Mouse (Mus musculus) kidney, postnatal 0 days (tissue): ENCODE measurements around the gene Prpf3. TPM values are rescaled to one million over a fixed set of nuclear protein-coding genes. Genes with fewer than 3 reads are reported as not detected.
"Not testable (repeated sequence)": the region's sequence is repeated elsewhere in the genome, so short reads cannot be mapped to it uniquely, and the experiment has no call there.

Experiments used
- ATAC-seq: fragments of 200-750 bp; cut with Nextera tagmentation; replicated peaks from 2 replicates; pipeline ENCODE4 v1.8.0; 2017; ENCODE audit warnings: low read depth, moderate number of reproducible peaks, moderate TSS enrichment, moderate library complexity; ENCODE audit not compliant: low FRiP score
- DNase-seq: peaks from one replicate; pipeline ENCODE4 v3.0.0-alpha.2; 2016; ENCODE audit warnings: low spot score
- H3K27ac ChIP-seq: fragments of 300-500 bp; sonication (generic); 2 replicates; pipeline ENCODE4 v1.5.1; 2014; ENCODE audit warnings: mild to moderate bottlenecking
- H3K27me3 ChIP-seq: fragments of 300-500 bp; sonication (generic); 2 replicates; pipeline ENCODE4 v1.6.1; 2014; ENCODE audit warnings: low read length, mixed read lengths; ENCODE audit not compliant: insufficient read depth
- H3K36me3 ChIP-seq: fragments of 300-500 bp; sonication (generic); 2 replicates; pipeline ENCODE4 v1.6.1; 2014; ENCODE audit warnings: low read length, mixed read lengths; ENCODE audit not compliant: insufficient read depth
- H3K4me1 ChIP-seq: fragments of 300-500 bp; sonication (generic); replicated peaks from 2 replicates; pipeline ENCODE4 v1.6.1; 2014; ENCODE audit warnings: antibody characterized with exemption, low read length, mixed read lengths; ENCODE audit not compliant: insufficient read depth
- H3K4me2 ChIP-seq: fragments of 300-500 bp; sonication (generic); 2 replicates; pipeline ENCODE4 v1.6.1; 2014; ENCODE audit warnings: mild to moderate bottlenecking, low read length, moderate library complexity, mixed read lengths
- H3K4me3 ChIP-seq: fragments of 300-500 bp; sonication (generic); replicated peaks from 2 replicates; pipeline ENCODE4 v1.5.1; 2014; ENCODE audit warnings: low read depth, low read length
- H3K9ac ChIP-seq: fragments of 300-500 bp; sonication (generic); 2 replicates; pipeline ENCODE4 v1.6.1; 2014; ENCODE audit warnings: low read depth, low read length
- H3K9me3 ChIP-seq: fragments of 300-500 bp; sonication (generic); replicated peaks from 2 replicates; pipeline ENCODE4 v1.6.1; 2016; ENCODE audit warnings: low read length, inconsistent platforms, mixed read lengths
- CTCF ChIP-seq: IDR thresholded peaks from 2 replicates; pipeline ENCODE4 v1.5.1; 2016; ENCODE audit warnings: antibody characterized with exemption, low read depth, mild to moderate bottlenecking, moderate library complexity
- WGBS: fragments of 180-500 bp; shearing (Covaris S2); extraction: QIAGEN DNeasy Blood & Tissue Kit; methylation state at CpG from one replicate; pipeline ENCODE4 v1.1.7; 2014; 5-methylcytosine and 5-hydroxymethylcytosine counted together
- polyA plus RNA-seq: library from polyadenylated mRNA; unstranded; fragments of >200 nt; fragmentation: Nextera tagmentation; extraction: Ambion mirVana; gene quantifications from 2 replicates; pipeline ENCODE4 v1.2.1, GENCODE M21; 2015

The Prpf3 gene
- polyA plus RNA-seq, 1 experiment from 2014 or later = 31.2 TPM

- ATAC-seq = 0 out of 2 replicates have a peak, but pooled peaks have one; percentile 2
- DNase-seq = peak; percentile 88
- Histone ChIP-seq H3K9me3 (no peaks in the 10 kb centered on the region), H3K27me3 (no peaks in the 10 kb centered on the region), H3K4me1 (0 out of 2 replicates have a peak, but pooled peaks cover 5% of the 10 kb centered on the region), H3K4me2 (peak overlapping the region; percentile 68), H3K36me3 (no peaks in the 10 kb centered on the region), H3K9ac (peak overlapping the region; percentile 98), H3K4me3 (peak overlapping the region; percentile 83), H3K27ac (peak overlapping the region; percentile 100)
- no peak for TF ChIP-seq CTCF
- whole genome bisulfite sequencing = under 1% methylated on average over 21 of the region's 21 CpGs
Measured at GRCm38 (mm10) chr3:95818026-95818511, 37.6 kb downstream of the Prpf3 start.

GRCm38 (mm10) chr3:95816681-95817080, 39.0 kb downstream of the Prpf3 start:
- ATAC-seq (no peak), DNase-seq (no peak)
- Histone ChIP-seq H3K9ac (no peak overlapping the region), H3K4me2 (0 out of 2 replicates have a peak overlapping the region, but pooled peaks have one; percentile 23), H3K4me3 (no peak overlapping the region), H3K4me1 (0 out of 2 replicates have a peak, but pooled peaks cover 5% of the 10 kb centered on the region), H3K36me3 (no peaks in the 10 kb centered on the region), H3K9me3 (no peaks in the 10 kb centered on the region), H3K27me3 (no peaks in the 10 kb centered on the region), H3K27ac (no peak overlapping the region)
- WGBS = 78% methylated on average over 3 of the region's 3 CpGs
- no peak for TF ChIP-seq CTCF

- no peak for TF ChIP-seq CTCF
- Histone ChIP-seq H3K27ac (no peak overlapping the region), H3K27me3 (no peaks in the 10 kb centered on the region), H3K36me3 (peaks cover 8% of the 10 kb centered on the region; the same call in 1 of the 2 replicates), H3K9me3 (no peaks in the 10 kb centered on the region), H3K4me2 (no peak overlapping the region), H3K4me1 (no peaks in the 10 kb centered on the region), H3K9ac (no peak overlapping the region), H3K4me3 (no peak overlapping the region)
- DNase-seq = no peak
- no peak for ATAC-seq
- WGBS = 44% methylated on average over 2 of the region's 2 CpGs
Measured at GRCm38 (mm10) chr3:95808384-95808783, 47.3 kb downstream of the Prpf3 start.

- ATAC-seq, H3K9ac ChIP-seq, H3K36me3 ChIP-seq, H3K9me3 ChIP-seq, DNase-seq, H3K4me1 ChIP-seq, H3K27ac ChIP-seq, H3K4me2 ChIP-seq, H3K27me3 ChIP-seq, H3K4me3 ChIP-seq: not testable (repeated sequence)
- WGBS = 96% methylated on average over 3 of the region's 6 CpGs
Measured at GRCm38 (mm10) chr3:95807630-95808029, 48.1 kb downstream of the Prpf3 start.

GRCm38 (mm10) chr3:95806677-95807076, 49.0 kb downstream of the Prpf3 start:
- WGBS = 85% methylated on average over 1 of the region's 1 CpGs
- H3K36me3 ChIP-seq = peaks cover 8% of the 10 kb centered on the region; the same call in 1 of the 2 replicates
- no peaks in the 10 kb centered on the region for H3K4me1 ChIP-seq
- H3K9ac ChIP-seq = no peak overlapping the region
- no peak overlapping the region for H3K4me2 ChIP-seq
- ATAC-seq (no peak), DNase-seq (no peak)
- H3K27ac ChIP-seq = no peak overlapping the region
- no peak for TF ChIP-seq CTCF
- H3K4me3 ChIP-seq = no peak overlapping the region
- H3K27me3 ChIP-seq = no peaks in the 10 kb centered on the region
- no peaks in the 10 kb centered on the region for H3K9me3 ChIP-seq

GRCm38 (mm10) chr3:95803851-95804250, 51.8 kb downstream of the Prpf3 start:
- H3K4me2 ChIP-seq = no peak overlapping the region
- no peaks in the 10 kb centered on the region for H3K4me1 ChIP-seq
- ATAC-seq (no peak), DNase-seq (no peak)
- 98% methylated on average over 4 of the region's 4 CpGs for WGBS
- H3K4me3 ChIP-seq = no peak overlapping the region
- no peaks in the 10 kb centered on the region for H3K9me3 ChIP-seq
- no peak overlapping the region for H3K9ac ChIP-seq
- peaks cover 8% of the 10 kb centered on the region; the same call in 1 of the 2 replicates for H3K36me3 ChIP-seq
- no peak for TF ChIP-seq CTCF
- no peaks in the 10 kb centered on the region for H3K27me3 ChIP-seq
- H3K27ac ChIP-seq = no peak overlapping the region

- Histone ChIP-seq H3K27ac (no peak overlapping the region), H3K27me3 (no peaks in the 10 kb centered on the region), H3K4me2 (no peak overlapping the region), H3K9ac (no peak overlapping the region), H3K4me1 (no peaks in the 10 kb centered on the region), H3K36me3 (no peaks in the 10 kb centered on the region), H3K4me3 (no peak overlapping the region), H3K9me3 (no peaks in the 10 kb centered on the region)
- no peak for DNase-seq
- no peak for ATAC-seq
- 76% methylated on average over 4 of the region's 4 CpGs for WGBS
- TF ChIP-seq CTCF = no peak
Measured at GRCm38 (mm10) chr3:95798756-95799155, 56.9 kb downstream of the Prpf3 start.
